Mouse (Mus musculus): ENCODE results near the gene Snai3.
A peak's percentile ranks its signal among the peaks of the same experiment; 100 is the strongest.

Gene Snai3

GRCm38 (mm10) chr8:122430058-122430636, 30.4 kb downstream of the Snai3 start:
- peak; percentile 70 for DNase-seq (ENCODE audit: low spot score)

DNA sequence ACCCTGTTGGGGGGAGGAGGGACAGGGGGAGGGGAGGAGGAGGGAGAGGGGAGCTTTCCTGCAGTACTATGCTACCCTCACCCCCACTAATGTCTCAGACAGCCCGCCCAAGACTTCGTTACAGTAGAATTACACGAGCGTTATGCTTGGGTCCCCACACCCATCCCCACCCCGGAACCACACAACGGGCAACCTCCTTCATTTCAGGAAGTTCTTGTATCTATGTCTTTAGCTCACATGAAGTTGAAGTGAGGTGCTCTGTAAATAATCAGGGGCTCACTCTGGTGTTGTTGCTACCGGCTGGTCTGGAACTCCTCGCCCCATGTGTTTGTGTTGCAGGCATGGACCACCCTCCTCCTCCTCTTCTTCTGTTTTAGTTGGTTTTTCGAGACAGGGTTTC, 32.4 kb downstream of the Snai3 start:
- peak; percentile 26 for DNase-seq (ENCODE audit: low spot score)

DNA sequence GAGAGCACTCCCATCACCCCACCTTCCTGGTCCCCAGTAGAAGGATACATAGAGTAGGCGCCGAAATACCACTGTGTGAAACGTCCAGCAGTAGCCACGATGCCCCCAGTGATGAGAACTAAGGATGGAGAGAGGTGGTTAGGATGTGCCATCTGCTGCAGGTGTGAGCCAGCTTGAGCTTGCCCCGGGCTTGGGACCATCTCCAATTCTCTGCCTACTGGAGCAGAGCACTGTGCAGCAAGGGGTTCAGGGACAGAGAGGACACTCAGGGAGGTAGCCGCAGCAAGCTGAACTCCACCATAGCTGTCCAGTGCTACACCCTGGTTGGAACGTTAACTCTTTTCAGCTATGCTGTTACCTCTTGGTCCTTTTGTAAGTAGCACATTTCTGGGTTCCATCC, 32.9 kb downstream of the Snai3 start:
- no peak for DNase-seq (ENCODE audit: low spot score)

DNA sequence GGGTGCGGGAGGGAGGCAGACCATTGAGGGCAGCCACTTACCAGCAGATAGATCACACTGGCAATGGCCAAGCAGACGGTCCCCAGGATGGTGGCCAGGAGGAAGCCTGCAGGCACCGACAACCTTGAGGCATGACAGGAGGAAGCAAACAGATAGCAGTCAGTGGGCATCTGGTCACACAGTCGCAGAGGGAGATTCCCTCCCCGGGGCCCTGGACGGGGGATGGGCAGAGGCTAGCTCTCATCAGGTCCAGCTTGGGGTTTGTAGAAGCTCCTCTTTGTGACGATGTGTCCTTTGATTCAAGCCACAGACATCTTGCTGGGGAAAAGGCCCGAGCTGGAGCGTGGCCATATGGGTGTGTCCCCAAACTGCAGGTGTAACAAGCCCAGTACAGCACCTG, 34.4 kb downstream of the Snai3 start:
- DNase-seq (ENCODE audit: low spot score): no peak

DNA sequence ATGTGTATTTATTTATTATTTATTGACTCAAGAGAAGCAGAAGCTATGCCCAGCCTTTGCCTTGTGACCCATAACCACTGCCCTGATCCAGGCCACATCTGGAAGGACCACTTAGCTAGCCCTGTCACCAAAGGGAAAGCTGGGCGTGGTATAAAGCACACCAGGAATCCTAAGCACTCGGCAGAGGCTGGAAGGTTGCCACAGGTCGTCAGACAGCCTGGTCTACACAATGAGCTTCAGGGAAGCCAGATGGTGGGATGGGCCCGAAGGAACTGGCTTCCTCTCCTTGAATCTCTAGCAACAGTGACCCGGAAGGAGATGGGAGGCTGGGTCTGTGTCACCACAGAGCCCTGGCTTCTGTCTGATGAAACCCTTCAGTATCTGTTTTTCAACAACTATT, 36.9 kb downstream of the Snai3 start:
- DNase-seq (ENCODE audit: low spot score): no peak

- no peak for DNase-seq (ENCODE audit: low spot score)
Measured at GRCm38 (mm10) chr8:122423217-122423616, 37.3 kb downstream of the Snai3 start.

DNA sequence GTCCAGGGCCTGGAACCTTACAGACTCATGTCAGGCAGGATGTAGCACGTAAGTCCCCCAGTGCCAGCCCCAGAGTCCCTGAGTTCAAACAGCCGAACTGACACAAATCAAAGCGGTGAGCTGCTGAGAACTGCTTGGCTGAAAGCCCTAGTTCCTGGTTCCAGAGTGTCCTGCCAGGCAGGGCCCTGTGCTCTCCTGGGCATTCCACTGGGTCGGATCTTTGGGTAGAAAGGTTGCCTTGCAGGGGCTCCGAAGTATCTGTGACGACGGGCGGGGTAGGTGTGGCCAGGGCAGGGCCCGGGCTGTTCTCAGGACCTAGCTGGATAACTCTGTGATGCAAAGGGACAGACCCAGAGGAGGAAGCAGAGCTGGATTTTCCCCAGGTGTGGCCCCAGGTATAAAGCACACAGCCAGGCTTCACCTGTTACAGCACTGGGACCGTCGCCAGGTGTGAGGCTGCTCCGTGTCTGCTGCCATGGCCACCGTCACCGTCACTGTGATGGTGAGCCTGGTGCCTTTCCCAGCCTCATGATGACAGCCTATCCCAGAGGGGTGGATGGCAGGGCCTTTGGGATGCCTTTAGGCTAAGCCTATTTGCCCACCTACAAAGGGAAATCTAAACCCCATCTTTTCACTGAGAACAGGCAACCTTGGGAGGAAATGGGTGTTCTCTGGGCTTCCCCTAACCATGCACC, 39.0 kb downstream of the Snai3 start, which contains the start of gene Il17c:
TSS of gene Il17c (plus strand) at position 645 of the 695 bp plus-strand sequence.
- no peak for DNase-seq (ENCODE audit: low spot score)

DNA sequence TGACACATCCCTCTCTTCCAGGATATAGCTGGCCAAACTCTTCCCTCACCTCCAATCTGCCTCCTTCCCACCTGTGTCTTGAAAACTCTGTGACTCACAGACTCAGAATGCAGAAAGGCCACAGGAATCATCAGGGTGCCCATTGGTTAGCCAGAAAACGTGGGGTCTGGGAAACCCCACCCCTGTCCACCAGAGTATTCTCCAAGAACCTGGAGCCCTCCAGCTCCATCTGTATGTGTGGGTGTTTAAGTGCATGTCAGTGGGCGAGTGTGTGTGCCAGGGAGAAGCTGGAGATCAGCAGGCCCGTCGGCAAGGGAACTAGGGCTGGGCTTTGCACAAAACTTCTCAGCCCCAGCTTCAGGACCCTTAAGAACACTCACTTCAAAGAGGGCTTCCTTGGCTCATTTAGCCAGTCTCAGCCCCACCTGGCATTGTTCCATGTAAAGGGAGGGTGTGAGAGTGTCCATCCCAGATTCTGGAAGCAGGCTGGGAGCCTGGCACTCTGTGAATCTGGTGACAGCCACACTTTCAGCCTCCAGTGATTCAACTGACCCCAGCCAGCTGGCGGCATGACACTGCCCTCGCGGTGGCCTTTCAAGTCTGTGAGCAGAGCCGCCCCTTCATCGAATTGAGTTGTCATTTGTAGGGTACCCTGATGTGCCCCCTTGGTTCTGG, 40.5 kb downstream of the Snai3 start:
- DNase-seq (ENCODE audit: low spot score): no peak

- DNase-seq (ENCODE audit: low spot score): no peak
Measured at GRCm38 (mm10) chr8:122415554-122415953, 45.0 kb downstream of the Snai3 start.

- DNase-seq (ENCODE audit: low spot score): no peak
Measured at GRCm38 (mm10) chr8:122414311-122414710, 46.2 kb downstream of the Snai3 start.

DNA sequence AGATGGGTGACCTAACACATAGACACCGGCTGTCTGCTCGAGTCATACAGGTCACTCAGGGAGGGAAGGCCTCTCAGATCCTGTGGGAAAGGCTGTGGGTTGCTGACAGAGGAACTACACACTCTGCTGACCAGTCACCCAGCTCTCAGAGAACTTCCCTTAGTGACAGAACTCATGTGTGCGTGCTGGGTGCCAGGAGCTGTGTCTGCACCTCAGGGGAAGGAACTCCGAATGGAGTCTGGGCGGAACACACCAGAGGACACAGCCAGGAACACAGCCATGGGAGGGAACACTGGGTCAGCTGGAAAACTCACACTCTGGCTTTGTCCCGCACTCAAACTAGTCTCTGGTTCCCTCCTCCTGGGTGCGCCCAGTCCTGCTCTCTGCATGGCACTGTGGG, 52.9 kb downstream of the Snai3 start:
- no peak for DNase-seq (ENCODE audit: low spot score)

- no peak for DNase-seq (ENCODE audit: low spot score)
Measured at GRCm38 (mm10) chr8:122405146-122405805, 55.3 kb downstream of the Snai3 start.

Measured in lung, postnatal 25 days (tissue).